Mouse (Mus musculus) ovary, adult 18-20 months (tissue): ENCODE results near the gene Rnf183.
A peak's percentile ranks its signal among the peaks of the same experiment; 100 is the strongest.
"Not testable (repeated sequence)": the region's sequence is repeated elsewhere in the genome, so short reads cannot be mapped to it uniquely, and the experiment has no call there.

ENCODE experiments used
- DNase-seq: peaks from one replicate; pipeline ENCODE4 v3.0.0; 2022; ENCODE audit warnings: low spot score, mixed read lengths

The Rnf183 gene

GRCm38 (mm10) chr4:62435081-62435480, at the start of gene Rnf183:
Gene Rnf183 (minus strand): TSS chr4:62435252.
- DNase-seq = no peak

GRCm38 (mm10) chr4:62480709-62481605, 45.9 kb upstream of the Rnf183 start:
- DNase-seq = no peak

GRCm38 (mm10) chr4:62479937-62480708, 45.1 kb upstream of the Rnf183 start, which contains the start of gene Bspry:
Gene Bspry (plus strand): TSS chr4:62480053.
- no peak for DNase-seq

GRCm38 (mm10) chr4:62479593-62479936, 44.5 kb upstream of the Rnf183 start:
- not testable (repeated sequence) for DNase-seq

- no peak for DNase-seq
These were observed 42.6 kb upstream of the Rnf183 start for GRCm38 (mm10) chr4:62477542-62478244.

- no peak for DNase-seq
These were observed 40.7 kb upstream of the Rnf183 start for GRCm38 (mm10) chr4:62475793-62476192.

- DNase-seq = no peak
These were observed 40.1 kb upstream of the Rnf183 start for GRCm38 (mm10) chr4:62475131-62475530.

- no peak for DNase-seq
These were observed 37.0 kb upstream of the Rnf183 start for GRCm38 (mm10) chr4:62472071-62472470.

GRCm38 (mm10) chr4:62470598-62471051, 35.6 kb upstream of the Rnf183 start, which contains the start of gene Wdr31:
Gene Wdr31 (minus strand): TSS chr4:62470896.
- peak; percentile 57 for DNase-seq

GRCm38 (mm10) chr4:62468158-62468557, 33.1 kb upstream of the Rnf183 start:
- no peak for DNase-seq

GRCm38 (mm10) chr4:62463124-62463523, 28.1 kb upstream of the Rnf183 start:
- DNase-seq = no peak

GRCm38 (mm10) chr4:62460348-62460747, 25.3 kb upstream of the Rnf183 start:
- no peak for DNase-seq

- no peak for DNase-seq
These were observed 24.0 kb upstream of the Rnf183 start for GRCm38 (mm10) chr4:62459081-62459480.

- no peak for DNase-seq
These were observed 19.9 kb upstream of the Rnf183 start for GRCm38 (mm10) chr4:62454995-62455394.

- DNase-seq = no peak
These were observed 5.9 kb upstream of the Rnf183 start for GRCm38 (mm10) chr4:62440986-62441385.

GRCm38 (mm10) chr4:62440544-62440943, 5.5 kb upstream of the Rnf183 start:
- DNase-seq = no peak

- DNase-seq = no peak
These were observed 4.7 kb upstream of the Rnf183 start for GRCm38 (mm10) chr4:62439793-62440192.

GRCm38 (mm10) chr4:62437871-62438270, 2.8 kb upstream of the Rnf183 start:
- DNase-seq = no peak

- DNase-seq = no peak
These were observed 2.3 kb upstream of the Rnf183 start for GRCm38 (mm10) chr4:62437256-62437778.

GRCm38 (mm10) chr4:62433939-62434870, 847 bp downstream of the Rnf183 start:
- no peak for DNase-seq

- no peak for DNase-seq
These were observed 3.5 kb downstream of the Rnf183 start for GRCm38 (mm10) chr4:62431522-62431921.
